Mouse (Mus musculus) stomach, postnatal 0 days (tissue): ENCODE measurements around the gene B230118H07Rik. TPM values are rescaled to one million over a fixed set of nuclear protein-coding genes. Genes with fewer than 3 reads are reported as not detected.

Experiments used
- ATAC-seq: fragments of 200-750 bp; cut with Nextera tagmentation; 2 replicates; pipeline ENCODE4 v1.8.0; 2017; ENCODE audit not compliant: low FRiP score, low TSS enrichment
- DNase-seq: peaks from one replicate; pipeline ENCODE4 v3.0.0-alpha.2; 2016; ENCODE audit warnings: low spot score
- H3K27ac ChIP-seq: fragments of 300-500 bp; sonication (generic); replicated peaks from 2 replicates; pipeline ENCODE4 v1.5.1; 2014; ENCODE audit warnings: mild to moderate bottlenecking, control low read depth
- H3K27me3 ChIP-seq: fragments of 300-500 bp; sonication (generic); 2 replicates; pipeline ENCODE4 v1.6.1; 2014; ENCODE audit warnings: low read length; ENCODE audit not compliant: control insufficient read depth, insufficient read depth
- H3K36me3 ChIP-seq: fragments of 300-500 bp; sonication (generic); 2 replicates; pipeline ENCODE4 v1.6.1; 2014; ENCODE audit warnings: low read length, mixed read lengths; ENCODE audit not compliant: control insufficient read depth, insufficient read depth
- H3K4me1 ChIP-seq: fragments of 300-500 bp; sonication (generic); replicated peaks from 2 replicates; pipeline ENCODE4 v1.6.1; 2014; ENCODE audit warnings: antibody characterized with exemption; ENCODE audit not compliant: control insufficient read depth, insufficient read depth
- H3K4me2 ChIP-seq: fragments of 300-500 bp; sonication (generic); replicated peaks from 2 replicates; pipeline ENCODE4 v1.6.1; 2014; ENCODE audit warnings: low read depth, mild to moderate bottlenecking, control low read depth, moderate library complexity
- H3K4me3 ChIP-seq: fragments of 300-500 bp; sonication (generic); 2 replicates; pipeline ENCODE4 v1.5.1; 2014; ENCODE audit warnings: low read depth, low read length, control low read depth
- H3K9ac ChIP-seq: fragments of 300-500 bp; sonication (generic); 2 replicates; pipeline ENCODE4 v1.6.1; 2014; ENCODE audit warnings: mild to moderate bottlenecking, low read length, control low read depth, mixed read lengths
- H3K9me3 ChIP-seq: fragments of 300-500 bp; sonication (generic); 2 replicates; pipeline ENCODE4 v1.6.1; 2016; ENCODE audit warnings: low read length; ENCODE audit not compliant: control insufficient read depth
- CTCF ChIP-seq: IDR thresholded peaks from 2 replicates; pipeline ENCODE4 v1.5.1; 2016; ENCODE audit warnings: antibody characterized with exemption, low read depth, mild to moderate bottlenecking, moderate library complexity
- EP300 ChIP-seq: optimal IDR thresholded peaks from 2 replicates; pipeline ENCODE3; 2016; ENCODE audit warnings: antibody characterized with exemption
- WGBS: fragments of 180-500 bp; shearing (Covaris S2); extraction: QIAGEN DNeasy Blood & Tissue Kit; methylation state at CpG from one replicate; pipeline ENCODE4 v1.1.7; 2014; 5-methylcytosine and 5-hydroxymethylcytosine counted together
- polyA plus RNA-seq: library from polyadenylated mRNA; unstranded; fragments of >200 nt; fragmentation: Nextera tagmentation; extraction: Ambion mirVana; gene quantifications from 2 replicates; pipeline ENCODE4 v1.2.1, GENCODE M21; 2015

B230118H07Rik gene
- polyA plus RNA-seq, 1 experiment from 2014 or later: 36.5 TPM

GRCm38 (mm10) chr2:101648361-101648760, 971 bp downstream of the B230118H07Rik start:
- no peak for TF ChIP-seq EP300
- no peak for TF ChIP-seq CTCF
- ATAC-seq (no peak), DNase-seq (no peak)
- no peaks in the 10 kb centered on the region for H3K4me1 ChIP-seq
- 78% methylated on average over 2 of the region's 2 CpGs for WGBS
- no peak overlapping the region for H3K27ac ChIP-seq
- no peak overlapping the region for H3K4me2 ChIP-seq
- H3K27me3 ChIP-seq: no peaks in the 10 kb centered on the region
- no peaks in the 10 kb centered on the region for H3K36me3 ChIP-seq
- H3K9ac ChIP-seq: no peak overlapping the region
- H3K4me3 ChIP-seq: no peak overlapping the region
- H3K9me3 ChIP-seq: no peaks in the 10 kb centered on the region

- WGBS: 91% methylated on average over 1 of the region's 1 CpGs
Observed at GRCm38 (mm10) chr2:101645841-101646240, 3.5 kb downstream of the B230118H07Rik start.

DNA sequence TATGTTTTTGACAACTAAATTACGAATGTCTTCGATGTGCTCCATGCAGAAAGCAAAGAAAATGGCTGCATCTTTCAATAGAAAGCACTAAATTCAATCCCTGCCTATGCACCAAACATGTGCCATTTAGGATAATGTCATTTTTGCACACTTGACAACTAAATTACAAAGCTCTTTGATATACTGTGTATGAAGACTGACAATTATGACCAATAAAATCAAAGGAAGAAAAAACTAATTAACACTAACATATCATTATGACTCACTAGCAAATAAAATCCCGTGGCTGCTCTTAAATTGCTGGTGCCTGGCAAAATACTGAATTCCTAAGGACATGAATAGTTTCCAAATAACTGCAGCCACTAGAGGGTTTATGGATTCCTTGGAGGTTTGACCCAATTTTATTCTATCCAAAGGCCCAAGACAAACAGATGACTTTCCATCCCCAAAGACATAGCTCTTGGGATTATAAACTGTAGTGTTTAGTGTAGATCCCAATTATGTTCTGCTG, 9.4 kb downstream of the B230118H07Rik start:
- no peak for ATAC-seq
- H3K9me3 ChIP-seq: no peaks in the 10 kb centered on the region
- H3K4me3 ChIP-seq: no peak overlapping the region
- no peak overlapping the region for H3K9ac ChIP-seq
- WGBS: 62% methylated on average over 3 of the region's 3 CpGs
- H3K27ac ChIP-seq: no peak overlapping the region
- no peak for TF ChIP-seq CTCF
- TF ChIP-seq EP300: no peak
- no peaks in the 10 kb centered on the region for H3K36me3 ChIP-seq
- no peaks in the 10 kb centered on the region for H3K27me3 ChIP-seq
- no peak for DNase-seq
- no peaks in the 10 kb centered on the region for H3K4me1 ChIP-seq
- H3K4me2 ChIP-seq: no peak overlapping the region

More at GRCm38 (mm10) chr2:101645841-101646240, 3.5 kb downstream of the B230118H07Rik start:
- Histone ChIP-seq H3K27me3 (no peaks in the 10 kb centered on the region), H3K9me3 (no peaks in the 10 kb centered on the region), H3K4me3 (no peak overlapping the region), H3K9ac (no peak overlapping the region), H3K27ac (no peak overlapping the region), H3K36me3 (no peaks in the 10 kb centered on the region), H3K4me2 (no peak overlapping the region), H3K4me1 (no peaks in the 10 kb centered on the region)
- TF ChIP-seq CTCF (no peak), EP300 (no peak)
- ATAC-seq (no peak), DNase-seq (no peak)

- H3K36me3 ChIP-seq: no peaks in the 10 kb centered on the region
- H3K9me3 ChIP-seq: no peaks in the 10 kb centered on the region
- no peak overlapping the region for H3K9ac ChIP-seq
- DNase-seq: no peak
- H3K27ac ChIP-seq: no peak overlapping the region
- ATAC-seq: no peak
- WGBS: 33% methylated on average over 7 of the region's 7 CpGs
- no peaks in the 10 kb centered on the region for H3K27me3 ChIP-seq
- no peak overlapping the region for H3K4me3 ChIP-seq
- no peaks in the 10 kb centered on the region for H3K4me1 ChIP-seq
- TF ChIP-seq CTCF (no peak), EP300 (no peak)
- no peak overlapping the region for H3K4me2 ChIP-seq
Observed at GRCm38 (mm10) chr2:101638979-101639839, 10.1 kb downstream of the B230118H07Rik start.

DNA sequence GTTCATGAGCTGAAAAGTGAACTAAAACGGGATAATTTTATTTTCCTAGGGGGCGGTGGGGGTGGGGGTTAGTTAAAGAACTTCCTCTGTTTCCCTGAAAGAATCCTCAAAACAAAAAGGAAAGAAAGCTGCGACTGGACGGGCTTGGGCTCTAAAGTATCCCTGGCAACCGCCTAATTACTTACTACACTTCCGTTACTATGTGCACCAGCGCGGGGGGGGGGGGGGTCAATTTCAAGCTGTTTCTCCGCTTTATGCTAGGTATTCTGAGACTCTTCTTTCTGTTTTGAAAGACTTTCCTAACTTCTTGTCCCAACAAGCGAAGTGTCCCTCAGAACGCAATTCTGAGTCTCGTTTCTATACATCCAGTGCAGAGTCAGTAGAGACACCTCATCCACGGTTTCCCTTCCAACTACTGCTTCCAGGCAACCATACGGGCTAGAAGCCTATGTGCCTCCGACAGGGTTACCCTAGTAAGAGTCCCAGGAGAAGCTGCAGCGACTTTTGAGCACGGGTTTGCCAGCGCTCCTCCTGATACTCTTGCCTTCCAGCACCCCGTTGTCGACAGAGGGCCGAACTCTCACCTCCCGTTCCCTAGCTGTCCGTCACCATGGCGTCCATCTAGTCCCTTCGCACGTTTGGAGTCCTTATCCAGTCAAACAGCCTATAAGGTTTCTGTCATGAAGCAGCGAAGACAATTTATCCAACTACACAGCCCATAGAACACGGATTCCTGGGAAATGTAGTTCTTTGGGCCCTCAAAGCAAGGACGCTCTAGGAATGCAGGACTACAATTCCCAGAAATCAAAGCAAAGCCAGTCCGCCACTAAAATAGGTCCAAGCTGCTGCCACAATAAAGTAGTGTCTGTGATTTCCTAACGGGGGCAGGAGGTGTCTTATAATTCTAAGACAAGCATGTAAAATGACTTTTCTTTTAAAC, 20.8 kb downstream of the B230118H07Rik start:
- no peaks in the 10 kb centered on the region for H3K4me1 ChIP-seq
- H3K9me3 ChIP-seq: no peaks in the 10 kb centered on the region
- 2% methylated on average over 31 of the region's 31 CpGs for WGBS
- H3K27me3 ChIP-seq: no peaks in the 10 kb centered on the region
- TF ChIP-seq EP300 (no peak), CTCF (peak; percentile 30)
- peak overlapping the region; percentile 61 for H3K4me3 ChIP-seq
- peak overlapping the region; percentile 50 for H3K4me2 ChIP-seq
- H3K27ac ChIP-seq: peak overlapping the region; percentile 61
- H3K36me3 ChIP-seq: no peaks in the 10 kb centered on the region
- peak; percentile 72 for DNase-seq
- ATAC-seq: peak; percentile 99
- H3K9ac ChIP-seq: peak overlapping the region; percentile 50
